Mouse (Mus musculus) kidney, adult 2 months (tissue): ENCODE data around the gene 1110051M20Rik. TPM values are rescaled to one million over a fixed set of nuclear protein-coding genes. Genes with fewer than 3 reads are reported as not detected.
A peak's percentile ranks its signal among the peaks of the same experiment; 100 is the strongest.

Experiments used
- DNase-seq: peaks from one replicate; pipeline ENCODE4 v3.0.0; 2021
- H3K27ac ChIP-seq: fragments of 200-500 bp; 2 replicates; pipeline ENCODE4 v1.5.1; 2012; ENCODE audit warnings: low read depth, low read length, control low read depth, inconsistent platforms; ENCODE audit not compliant: insufficient read depth
- H3K27me3 ChIP-seq: fragments of 200-500 bp; replicated peaks from 2 replicates; pipeline ENCODE4 v1.6.1; 2012; ENCODE audit warnings: mild to moderate bottlenecking, moderate library complexity, low read length, inconsistent platforms; ENCODE audit not compliant: control insufficient read depth, insufficient read depth
- H3K36me3 ChIP-seq: fragments of 200-500 bp; 2 replicates; pipeline ENCODE4 v1.6.1; 2012; ENCODE audit warnings: mild to moderate bottlenecking, moderate library complexity, low read length, inconsistent platforms; ENCODE audit not compliant: control insufficient read depth, insufficient read depth
- H3K4me1 ChIP-seq: fragments of 200-500 bp; 2 replicates; pipeline ENCODE4 v1.6.1; 2011; ENCODE audit warnings: low read length; ENCODE audit not compliant: control insufficient read depth, insufficient read depth
- H3K4me3 ChIP-seq: fragments of 200-500 bp; 2 replicates; pipeline ENCODE4 v1.5.1; 2011; ENCODE audit warnings: mild to moderate bottlenecking, low read depth, low read length, control low read depth; ENCODE audit not compliant: insufficient read depth
- CTCF ChIP-seq: fragments of 200-500 bp; conservative IDR thresholded peaks from 2 replicates; pipeline ENCODE4 v1.5.1; 2011; ENCODE audit warnings: low read depth, mild to moderate bottlenecking, control low read depth, low read length, moderate library complexity, mixed read lengths; ENCODE audit not compliant: insufficient read depth, insufficient read length
- POLR2A ChIP-seq: fragments of 200-500 bp; IDR thresholded peaks from one replicate; pipeline ENCODE4 v1.6.1; 2011; ENCODE audit warnings: low read depth, low read length, control low read depth
- WGBS: fragments of 180-500 bp; shearing (Covaris S2); methylation state at CpG from one replicate; pipeline ENCODE4 v1.1.7; 2018; 5-methylcytosine and 5-hydroxymethylcytosine counted together
- polyA plus RNA-seq: library from polyadenylated mRNA; depleted of rRNA; stranded (reverse); fragments of >200 nt; gene quantifications from 2 replicates; pipeline ENCODE4 v1.2.3, GENCODE M21; 2012

The 1110051M20Rik gene
- polyA plus RNA-seq, 1 experiment = 36.7 TPM

DNA sequence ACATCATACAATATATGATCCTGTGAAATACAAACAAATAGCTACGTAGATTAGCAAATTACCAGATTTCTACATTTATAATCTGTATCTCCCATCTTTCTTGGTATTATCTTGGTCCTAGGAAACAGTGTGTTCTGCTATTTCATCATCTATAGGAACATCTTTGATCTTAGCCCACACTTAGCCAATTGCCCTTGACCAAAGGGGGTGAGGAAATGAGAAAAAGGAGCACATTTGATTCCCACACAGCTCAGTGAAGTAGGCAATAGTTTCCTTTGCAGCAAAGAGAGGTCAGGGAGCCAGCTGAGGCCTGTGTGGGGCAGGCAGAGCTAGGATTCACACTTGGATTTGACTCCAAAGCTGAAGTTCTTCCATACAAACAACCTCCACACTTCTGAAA, 18.2 kb downstream of the 1110051M20Rik start:
- 94% methylated on average over 1 of the region's 1 CpGs for WGBS
- no peaks in the 10 kb centered on the region for H3K36me3 ChIP-seq
- peaks cover 2% of the 10 kb centered on the region; the same call in 1 of the 2 replicates for H3K4me1 ChIP-seq
- H3K4me3 ChIP-seq = no peak overlapping the region
- TF ChIP-seq POLR2A = no peak
- TF ChIP-seq CTCF = no peak
- no peak for DNase-seq
- no peak overlapping the region for H3K27ac ChIP-seq
- no peaks in the 10 kb centered on the region for H3K27me3 ChIP-seq

DNA sequence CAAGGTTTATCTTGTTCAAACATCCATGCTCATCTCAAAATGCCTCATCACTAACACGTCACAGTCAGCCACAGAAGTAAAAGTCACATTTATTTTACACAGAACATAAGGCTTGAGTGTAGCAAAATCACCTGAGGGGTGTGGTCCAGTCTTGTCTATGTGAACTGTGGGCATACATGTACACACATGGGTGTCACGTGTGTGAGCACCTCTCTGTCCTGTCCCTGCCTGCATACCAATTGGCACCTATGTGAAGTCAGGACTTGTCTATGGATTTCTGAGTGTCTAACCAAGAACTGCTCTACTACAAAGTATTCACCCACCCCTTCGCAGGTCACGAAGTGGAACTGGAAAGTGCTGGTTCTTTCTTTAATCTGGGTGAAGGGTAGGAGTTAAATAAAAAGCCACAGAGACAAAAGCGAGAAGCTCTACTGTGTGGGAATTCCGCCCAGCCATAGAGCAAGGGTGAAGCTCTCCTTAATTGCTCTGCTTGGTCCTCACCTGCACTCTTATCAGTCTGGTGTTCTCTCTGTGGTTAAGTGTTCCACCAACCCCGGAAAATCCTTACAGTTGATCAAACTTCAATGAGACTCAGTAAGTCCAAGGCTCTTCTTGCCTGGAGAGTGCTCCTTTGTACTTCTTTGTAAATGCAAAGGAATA, 20.3 kb downstream of the 1110051M20Rik start:
- TF ChIP-seq POLR2A = no peak
- TF ChIP-seq CTCF = no peak
- no peak overlapping the region for H3K27ac ChIP-seq
- 85% methylated on average over 7 of the region's 7 CpGs for WGBS
- peaks cover 2% of the 10 kb centered on the region; the same call in 1 of the 2 replicates for H3K4me1 ChIP-seq
- no peak overlapping the region for H3K4me3 ChIP-seq
- no peaks in the 10 kb centered on the region for H3K36me3 ChIP-seq
- no peaks in the 10 kb centered on the region for H3K27me3 ChIP-seq
- DNase-seq = no peak

DNA sequence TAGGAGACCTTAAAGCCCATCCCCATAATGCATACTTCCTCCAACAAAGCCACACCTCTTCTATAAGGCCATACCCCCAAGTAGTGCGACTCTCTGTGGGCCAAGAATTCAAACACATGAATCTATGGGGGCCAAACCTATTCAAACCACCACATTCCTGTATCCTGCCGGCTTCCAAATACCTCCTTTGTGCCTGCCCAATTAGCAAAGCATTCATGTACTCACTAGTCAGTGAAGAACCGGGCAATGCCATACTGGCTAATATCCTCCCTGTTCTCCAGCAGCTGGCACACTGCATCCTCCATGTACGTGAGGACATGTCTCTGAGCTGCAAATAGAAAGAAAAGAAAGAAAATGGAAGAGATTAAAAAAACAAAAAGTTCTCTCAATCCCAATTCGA, 22.9 kb downstream of the 1110051M20Rik start:
- no peak for DNase-seq
- 97% methylated on average over 5 of the region's 5 CpGs for WGBS
- Histone ChIP-seq H3K4me3 (no peak overlapping the region), H3K36me3 (no peaks in the 10 kb centered on the region), H3K4me1 (no peaks in the 10 kb centered on the region), H3K27ac (no peak overlapping the region), H3K27me3 (no peaks in the 10 kb centered on the region)
- TF ChIP-seq CTCF (no peak), POLR2A (no peak)

DNA sequence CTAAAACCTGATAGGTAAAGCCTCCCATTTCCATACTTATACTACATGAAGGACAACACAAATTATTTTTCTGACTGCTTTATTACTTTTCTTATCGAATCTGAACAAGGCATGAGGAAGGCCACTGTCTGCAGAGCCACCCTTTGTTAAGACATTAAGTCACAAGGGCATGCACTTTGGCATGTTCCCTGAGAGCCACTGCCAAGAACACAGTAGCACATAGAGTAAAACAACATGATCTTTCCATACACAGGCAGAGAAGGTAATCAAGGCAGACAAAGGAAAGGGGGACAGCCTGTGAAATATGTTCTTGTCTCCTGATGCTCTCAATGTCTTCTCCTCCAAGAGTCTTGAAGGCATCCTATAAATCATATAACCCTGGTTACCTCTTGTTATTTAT, 30.7 kb downstream of the 1110051M20Rik start:
- H3K27ac ChIP-seq = no peak overlapping the region
- H3K4me3 ChIP-seq = no peak overlapping the region
- H3K27me3 ChIP-seq = no peaks in the 10 kb centered on the region
- no peaks in the 10 kb centered on the region for H3K36me3 ChIP-seq
- H3K4me1 ChIP-seq = no peaks in the 10 kb centered on the region; the same call in 1 of the 2 replicates
- 44% methylated on average over 1 of the region's 1 CpGs for WGBS
- DNase-seq = peak; percentile 19
- TF ChIP-seq CTCF = no peak
- TF ChIP-seq POLR2A = no peak

DNA sequence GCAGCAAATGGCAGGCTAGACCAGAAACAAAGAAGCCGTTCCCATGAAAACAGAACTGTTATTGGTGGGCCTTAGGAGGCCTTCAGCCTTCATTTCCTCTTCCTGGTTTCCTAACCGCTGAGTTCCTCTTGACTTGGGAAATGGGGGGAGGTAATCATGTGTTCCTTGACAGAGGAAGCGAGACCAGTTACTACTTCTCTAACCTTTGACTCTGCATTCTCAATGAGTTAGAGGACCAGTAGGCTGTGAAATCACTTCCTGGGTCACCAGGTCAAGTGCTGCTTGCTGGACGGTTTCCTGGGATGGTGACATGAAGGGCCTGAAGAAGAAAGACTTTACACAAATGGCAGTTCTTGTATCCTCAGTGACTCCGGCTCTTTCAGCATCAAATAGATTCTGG, 32.1 kb downstream of the 1110051M20Rik start:
- WGBS = 43% methylated on average over 5 of the region's 5 CpGs
- H3K4me1 ChIP-seq = no peaks in the 10 kb centered on the region; the same call in 1 of the 2 replicates
- H3K4me3 ChIP-seq = no peak overlapping the region
- peak; percentile 62 for DNase-seq
- no peaks in the 10 kb centered on the region for H3K36me3 ChIP-seq
- no peak overlapping the region for H3K27ac ChIP-seq
- H3K27me3 ChIP-seq = no peaks in the 10 kb centered on the region
- TF ChIP-seq CTCF (no peak), POLR2A (no peak)

DNA sequence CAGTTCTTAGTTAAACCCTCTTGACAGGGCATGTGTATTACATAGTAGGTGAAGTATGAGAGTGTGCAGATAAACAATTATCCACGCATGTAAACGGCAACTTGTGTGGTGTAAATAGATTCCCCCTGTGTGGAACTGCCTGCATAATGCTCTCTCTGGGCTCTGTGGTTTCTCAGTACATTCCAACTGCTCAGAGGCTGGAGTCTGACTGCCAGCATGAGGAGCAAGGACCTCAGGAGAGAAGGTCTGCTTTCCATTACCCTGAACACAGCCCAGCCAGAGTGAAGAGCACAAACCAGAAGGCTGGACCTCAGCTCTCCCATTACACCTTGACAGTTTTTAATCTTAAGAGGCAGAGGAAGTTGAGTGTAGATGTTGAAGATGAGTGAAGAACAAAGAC, 33.0 kb downstream of the 1110051M20Rik start:
- no peak overlapping the region for H3K27ac ChIP-seq
- H3K4me3 ChIP-seq = no peak overlapping the region
- TF ChIP-seq POLR2A (no peak), CTCF (no peak)
- no peaks in the 10 kb centered on the region for H3K36me3 ChIP-seq
- H3K4me1 ChIP-seq = no peaks in the 10 kb centered on the region; the same call in 1 of the 2 replicates
- no peak for DNase-seq
- WGBS = 78% methylated on average over 2 of the region's 2 CpGs
- H3K27me3 ChIP-seq = no peaks in the 10 kb centered on the region

DNA sequence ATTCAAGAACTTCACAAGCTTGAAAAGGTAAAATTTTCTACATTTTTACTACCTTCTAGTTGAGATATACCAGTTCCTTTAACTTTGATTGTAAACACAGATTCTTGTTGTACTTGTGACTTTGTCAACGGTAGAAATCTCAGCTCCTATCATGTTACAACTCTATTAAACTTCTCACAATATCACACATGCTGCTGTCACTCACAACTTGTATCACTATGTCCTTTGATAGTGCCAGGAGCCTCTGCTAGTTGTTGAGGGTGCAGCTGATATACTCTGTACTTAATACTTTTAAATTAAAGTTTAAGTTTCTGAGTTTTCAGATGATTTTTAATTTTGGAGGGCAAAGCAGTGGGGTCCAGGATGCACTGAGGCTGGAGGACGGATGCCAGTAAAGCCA, 36.5 kb downstream of the 1110051M20Rik start:
- Histone ChIP-seq H3K4me1 (no peaks in the 10 kb centered on the region; the same call in 1 of the 2 replicates), H3K27me3 (no peaks in the 10 kb centered on the region), H3K36me3 (no peaks in the 10 kb centered on the region), H3K27ac (no peak overlapping the region), H3K4me3 (no peak overlapping the region)
- no peak for DNase-seq
- 76% methylated on average over 2 of the region's 2 CpGs for WGBS
- no peak for TF ChIP-seq POLR2A
- no peak for TF ChIP-seq CTCF
